Mouse (Mus musculus) G1E (cell line): Measurements from ENCODE around the gene Pcp4l1. TPM values are rescaled to one million over a fixed set of nuclear protein-coding genes. Genes with fewer than 3 reads are reported as not detected.

Experiments
- ATAC-seq: 2 replicates; pipeline ENCODE4 v1.8.0; 2016; ENCODE audit warnings: mild to moderate bottlenecking; ENCODE audit not compliant: insufficient number of reproducible peaks, poor library complexity, low FRiP score, severe bottlenecking; ENCODE audit errors: extremely low read depth
- DNase-seq: peaks from one replicate; pipeline ENCODE4 v3.0.0; 2012; ENCODE audit warnings: low spot score
- H3K27me3 ChIP-seq: 2 replicates; pipeline ENCODE4 v1.6.1; 2012; ENCODE audit warnings: mild to moderate bottlenecking, low read length, inconsistent platforms; ENCODE audit not compliant: insufficient read depth
- H3K36me3 ChIP-seq: replicated peaks from 2 replicates; pipeline ENCODE3; 2012; ENCODE audit warnings: mild to moderate bottlenecking, inconsistent platforms
- H3K4me1 ChIP-seq: 2 replicates; pipeline ENCODE4 v1.6.1; 2012; ENCODE audit warnings: low read depth, low read length, inconsistent platforms, mixed read lengths; ENCODE audit not compliant: insufficient read depth
- H3K4me3 ChIP-seq: 2 replicates; pipeline ENCODE4 v1.5.1; 2012; ENCODE audit warnings: low read depth, mild to moderate bottlenecking, inconsistent platforms, low read length, moderate library complexity, mixed read lengths
- H3K9me3 ChIP-seq: replicated peaks from 2 replicates; pipeline ENCODE4 v1.6.1; 2012; ENCODE audit warnings: inconsistent platforms
- CTCF ChIP-seq: IDR thresholded peaks from 2 replicates; pipeline ENCODE4 v1.5.1; 2012; ENCODE audit warnings: low read depth, low read length, inconsistent platforms, mixed read lengths
- GATA1 ChIP-seq: IDR thresholded peaks from 2 replicates; pipeline ENCODE4 v1.6.1; 2012; ENCODE audit warnings: borderline replicate concordance, low read length, inconsistent platforms, mixed read lengths
- GATA2 ChIP-seq: IDR thresholded peaks from 2 replicates; pipeline ENCODE4 v1.6.1; 2012; ENCODE audit warnings: low read depth, low read length, inconsistent platforms, borderline replicate concordance
- POLR2AphosphoS5 ChIP-seq: IDR thresholded peaks from 2 replicates; pipeline ENCODE4 v1.6.1; 2012; ENCODE audit warnings: low read depth, low read length, inconsistent platforms; ENCODE audit not compliant: insufficient replicate concordance
- TAL1 ChIP-seq: conservative IDR thresholded peaks from 2 replicates; pipeline ENCODE4 v1.6.1; 2012; ENCODE audit warnings: low read depth, low read length, inconsistent platforms, mixed read lengths
- polyA plus RNA-seq: library from polyadenylated mRNA; stranded (reverse); fragments of >175 nt; gene quantifications from 2 replicates; pipeline ENCODE4 v1.2.3, GENCODE M21; 2012
- total RNA-seq, 2 experiments: library from RNA; stranded (forward) in 1 of 2; stranded (reverse) in 1 of 2; fragments of 200-1000 nt in 1 of 2; fragments of >200 nt in 1 of 2; fragmentation: Nextera tagmentation in 1 of 2; gene quantifications; 2 replicates each; pipeline ENCODE4 v1.2.3; 2014 to 2017

Gene Pcp4l1
- total and polyA plus RNA-seq, 3 experiments = 0.16 TPM; not detected in 2

GRCm38 (mm10) chr1:171237438-171237837, 41.4 kb upstream of the Pcp4l1 start:
- H3K9me3 ChIP-seq = no peaks in the 10 kb centered on the region

GRCm38 (mm10) chr1:171235791-171236190, 39.7 kb upstream of the Pcp4l1 start:
- ATAC-seq = no peak
- no peak overlapping the region for H3K4me3 ChIP-seq
- H3K27me3 ChIP-seq = no peaks in the 10 kb centered on the region
- no peaks in the 10 kb centered on the region for H3K9me3 ChIP-seq
- peaks cover 75% of the 10 kb centered on the region for H3K36me3 ChIP-seq
- DNase-seq = no peak
- H3K4me1 ChIP-seq = peaks cover 20% of the 10 kb centered on the region
- TF ChIP-seq GATA2 (no peak), TAL1 (no peak), CTCF (no peak), POLR2AphosphoS5 (no peak), GATA1 (no peak)

More at GRCm38 (mm10) chr1:171237438-171237837, 41.4 kb upstream of the Pcp4l1 start:
- ATAC-seq = no peak
- TF ChIP-seq CTCF (no peak), POLR2AphosphoS5 (no peak), GATA1 (no peak), TAL1 (no peak), GATA2 (no peak)
- peaks cover 12% of the 10 kb centered on the region for H3K4me1 ChIP-seq
- peaks cover 90% of the 10 kb centered on the region for H3K36me3 ChIP-seq
- H3K27me3 ChIP-seq = no peaks in the 10 kb centered on the region
- DNase-seq = no peak
- no peak overlapping the region for H3K4me3 ChIP-seq

- ATAC-seq (no peak), DNase-seq (no peak)
- Histone ChIP-seq H3K9me3 (no peaks in the 10 kb centered on the region), H3K36me3 (peaks cover 64% of the 10 kb centered on the region), H3K27me3 (no peaks in the 10 kb centered on the region), H3K4me1 (peaks cover 20% of the 10 kb centered on the region), H3K4me3 (no peak overlapping the region)
- TF ChIP-seq TAL1 = no peak
- TF ChIP-seq CTCF = no peak
- no peak for TF ChIP-seq GATA2
- TF ChIP-seq POLR2AphosphoS5 = no peak
- no peak for TF ChIP-seq GATA1
These were observed 38.5 kb upstream of the Pcp4l1 start for GRCm38 (mm10) chr1:171234538-171234937.

GRCm38 (mm10) chr1:171234126-171234525, 38.1 kb upstream of the Pcp4l1 start, which contains the start of gene Fcer1g:
Gene Fcer1g (minus strand): TSS chr1:171234365.
- Histone ChIP-seq H3K4me3 (no peak within 1 kb of the TSS; the same call in 1 of the 2 replicates), H3K9me3 (no peaks in the 10 kb centered on the region), H3K27me3 (peaks cover 3% of the 10 kb centered on the region; the same call in 1 of the 2 replicates), H3K4me1 (peaks cover 20% of the 10 kb centered on the region), H3K36me3 (peaks cover 62% of the 10 kb centered on the region)
- ATAC-seq (no peak), DNase-seq (no peak)
- TF ChIP-seq TAL1 (no peak), GATA1 (no peak), POLR2AphosphoS5 (no peak), GATA2 (no peak), CTCF (no peak)

GRCm38 (mm10) chr1:171232800-171233730, 37.0 kb upstream of the Pcp4l1 start:
- H3K4me1 ChIP-seq = peaks cover 20% of the 10 kb centered on the region
- ATAC-seq (no peak), DNase-seq (no peak)
- no peak overlapping the region for H3K4me3 ChIP-seq
- H3K9me3 ChIP-seq = no peaks in the 10 kb centered on the region
- peaks cover 3% of the 10 kb centered on the region; the same call in 1 of the 2 replicates for H3K27me3 ChIP-seq
- TF ChIP-seq TAL1 = no peak
- no peak for TF ChIP-seq GATA2
- no peak for TF ChIP-seq POLR2AphosphoS5
- TF ChIP-seq GATA1 = no peak
- no peak for TF ChIP-seq CTCF
- peaks cover 51% of the 10 kb centered on the region for H3K36me3 ChIP-seq

GRCm38 (mm10) chr1:171232348-171232747, 36.3 kb upstream of the Pcp4l1 start:
- no peak for ATAC-seq
- H3K4me3 ChIP-seq = no peak overlapping the region
- TF ChIP-seq CTCF (no peak), TAL1 (no peak), POLR2AphosphoS5 (no peak), GATA1 (no peak), GATA2 (no peak)
- peaks cover 44% of the 10 kb centered on the region for H3K36me3 ChIP-seq
- DNase-seq = no peak
- peaks cover 3% of the 10 kb centered on the region; the same call in 1 of the 2 replicates for H3K27me3 ChIP-seq
- peaks cover 20% of the 10 kb centered on the region for H3K4me1 ChIP-seq
- H3K9me3 ChIP-seq = no peaks in the 10 kb centered on the region
